Mouse (Mus musculus): ENCODE measurements around the gene Prdx2. TPM values are rescaled to one million over a fixed set of nuclear protein-coding genes. Genes with fewer than 3 reads are reported as not detected.

Prdx2 gene
- total RNA-seq, 2 experiments from 2014 or later = 2,168 to 2,812 TPM

DNA sequence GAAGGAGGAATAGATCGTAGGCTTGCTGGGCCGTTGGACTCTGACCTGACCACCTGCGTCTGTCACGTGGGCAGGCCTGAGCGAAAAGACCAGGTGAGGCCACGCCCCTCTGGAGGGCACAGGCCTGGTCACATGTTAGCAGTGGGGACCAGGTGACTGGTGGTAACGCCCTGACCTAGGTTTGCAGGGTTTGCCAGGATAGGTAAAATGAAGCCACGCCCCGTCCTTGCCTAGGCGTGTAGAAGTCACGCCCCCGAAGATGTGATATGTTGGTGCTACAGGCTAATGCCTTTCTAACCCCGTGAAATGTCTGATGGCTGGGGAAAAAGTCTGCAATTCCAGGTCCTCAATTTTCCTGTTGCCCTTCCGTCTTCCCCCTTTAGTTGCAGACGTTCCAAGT lies 21.4 kb downstream of the Prdx2 start:
- ATAC-seq (replicated peaks; ENCODE audit: low FRiP score, poor library complexity, severe bottlenecking) = peak; percentile 46

DNA sequence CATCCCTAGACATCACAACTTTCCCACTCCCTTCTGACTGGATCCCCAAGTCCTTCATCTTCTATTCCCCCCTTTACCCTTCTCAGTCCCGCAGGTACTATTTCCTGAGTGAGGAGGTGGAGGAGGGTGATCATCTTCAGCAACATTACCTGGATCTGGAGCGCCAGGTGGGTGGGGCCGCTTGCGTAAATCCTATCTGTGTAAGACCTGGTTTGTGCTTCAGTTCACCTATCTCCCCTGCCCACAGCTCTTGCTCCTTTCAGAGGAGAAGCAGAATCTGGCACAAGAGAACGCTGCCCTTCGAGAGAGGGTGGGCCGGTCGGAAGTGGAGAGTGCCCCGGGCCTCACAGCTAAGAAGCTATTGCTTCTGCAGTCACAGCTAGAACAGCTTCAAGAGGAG lies 25.0 kb downstream of the Prdx2 start:
- no peak for ATAC-seq (replicated peaks; ENCODE audit: low FRiP score, poor library complexity, severe bottlenecking)

DNA sequence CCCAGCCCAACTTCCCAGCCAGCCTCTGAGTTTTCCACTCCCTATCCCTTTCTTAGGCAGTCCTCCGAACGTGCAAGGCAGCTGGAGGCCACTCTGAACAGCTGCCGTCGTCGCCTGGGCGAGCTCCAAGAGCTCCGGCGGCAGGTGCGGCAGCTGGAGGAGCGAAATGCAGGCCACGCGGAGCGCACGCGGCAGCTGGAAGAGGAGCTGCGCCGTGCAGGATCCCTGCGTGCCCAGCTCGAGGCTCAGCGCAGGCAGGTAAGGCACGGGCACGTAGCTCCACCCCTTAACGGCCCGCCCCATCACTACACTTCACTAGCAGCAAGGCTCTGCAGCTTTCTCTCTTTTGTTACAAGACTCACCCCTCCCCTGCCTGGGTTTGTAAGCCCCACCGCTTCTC lies 26.3 kb downstream of the Prdx2 start:
- ATAC-seq (replicated peaks; ENCODE audit: low FRiP score, poor library complexity, severe bottlenecking) = no peak

DNA sequence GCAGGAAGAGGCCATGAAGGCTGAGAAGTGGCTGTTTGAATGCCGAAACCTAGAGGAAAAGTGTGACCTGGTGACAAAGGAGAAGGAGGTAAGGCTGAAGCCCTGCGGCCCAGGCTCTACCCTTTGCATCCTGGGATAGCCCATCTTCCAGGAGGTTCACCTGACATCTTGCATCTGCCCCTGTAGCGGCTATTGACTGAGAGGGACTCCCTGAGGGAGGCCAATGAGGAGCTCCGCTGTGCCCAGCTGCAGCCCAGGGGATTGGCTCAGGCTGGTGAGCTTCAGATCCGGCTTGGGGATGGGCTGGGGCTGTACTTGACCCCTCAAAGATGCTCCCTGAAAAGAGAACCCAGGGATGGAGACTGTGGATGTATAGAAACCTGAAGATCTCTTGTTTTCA lies 27.6 kb downstream of the Prdx2 start:
- ATAC-seq (replicated peaks; ENCODE audit: low FRiP score, poor library complexity, severe bottlenecking) = no peak

DNA sequence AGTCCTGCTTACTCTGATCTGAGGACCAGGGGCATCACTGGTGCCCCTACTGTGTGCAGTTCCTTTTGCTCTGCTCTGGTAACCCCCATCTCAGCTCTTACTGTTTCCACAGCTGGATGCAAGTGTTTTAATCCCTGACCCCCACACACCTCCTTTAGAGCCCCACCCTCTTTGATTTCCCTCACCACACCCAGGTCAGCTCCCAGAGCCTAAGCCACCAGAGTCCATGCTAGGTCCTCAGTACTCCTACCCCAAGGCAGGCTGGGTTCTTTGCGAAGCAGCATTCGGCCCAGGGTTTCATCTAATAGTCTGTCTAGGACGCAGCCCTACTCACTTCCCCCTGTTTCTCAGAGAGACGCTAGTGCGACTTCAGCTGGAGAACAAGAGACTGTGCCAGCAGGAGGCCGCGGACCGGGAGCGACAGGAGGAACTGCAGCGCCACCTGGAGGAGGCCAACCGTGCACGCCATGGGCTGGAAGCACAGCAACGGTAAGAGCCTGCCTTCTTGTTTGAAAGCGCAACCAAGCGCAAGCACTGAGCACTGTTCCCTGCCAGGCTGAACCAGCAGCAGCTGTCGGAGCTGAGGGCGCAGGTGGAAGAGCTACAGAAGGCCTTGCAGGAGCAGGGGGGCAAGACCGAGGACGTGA lies 28.4 kb downstream of the Prdx2 start:
- peak; percentile 95 for ATAC-seq (replicated peaks; ENCODE audit: low FRiP score, poor library complexity, severe bottlenecking)

DNA sequence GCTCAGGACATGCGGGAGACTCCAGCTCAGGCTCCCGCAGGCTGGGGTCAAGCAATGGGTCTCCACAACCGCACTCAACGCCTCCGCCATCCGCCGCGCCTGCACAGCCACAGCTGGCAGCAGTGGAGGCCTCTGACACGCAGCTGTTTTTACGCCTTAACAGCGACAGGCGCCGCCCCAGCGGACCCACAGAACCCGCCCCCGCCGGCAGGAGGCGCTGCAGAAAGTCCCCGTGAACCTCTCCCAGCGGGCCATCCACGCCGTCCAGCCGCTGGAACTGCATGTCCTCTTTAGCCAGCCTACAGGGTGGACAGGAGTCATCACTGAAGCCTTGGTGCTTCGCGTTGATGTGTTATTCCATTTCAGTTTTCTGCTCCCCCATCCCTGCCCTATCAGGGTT lies 38.3 kb downstream of the Prdx2 start:
- ATAC-seq (replicated peaks; ENCODE audit: low FRiP score, poor library complexity, severe bottlenecking) = peak; percentile 86

DNA sequence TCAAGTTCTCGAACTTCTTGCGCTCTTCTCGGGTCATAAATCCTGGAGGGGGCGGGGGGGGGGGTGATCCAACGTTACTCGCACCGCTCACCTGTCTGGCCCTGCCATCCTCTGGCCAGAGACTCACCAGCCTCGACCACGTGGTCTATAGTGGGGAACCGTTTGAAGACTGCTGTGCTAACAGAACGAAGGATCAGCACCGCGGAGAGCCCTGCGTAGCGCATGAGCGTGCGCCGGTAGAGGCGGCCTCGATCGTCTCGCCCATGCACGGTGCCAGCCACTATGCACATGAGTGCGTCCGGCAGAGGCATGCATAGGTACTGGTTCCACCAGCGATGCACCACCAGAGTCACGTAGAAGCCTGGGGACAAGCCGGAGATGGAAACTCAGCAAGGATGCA lies 41.9 kb downstream of the Prdx2 start:
- ATAC-seq (replicated peaks; ENCODE audit: low FRiP score, poor library complexity, severe bottlenecking) = no peak

DNA sequence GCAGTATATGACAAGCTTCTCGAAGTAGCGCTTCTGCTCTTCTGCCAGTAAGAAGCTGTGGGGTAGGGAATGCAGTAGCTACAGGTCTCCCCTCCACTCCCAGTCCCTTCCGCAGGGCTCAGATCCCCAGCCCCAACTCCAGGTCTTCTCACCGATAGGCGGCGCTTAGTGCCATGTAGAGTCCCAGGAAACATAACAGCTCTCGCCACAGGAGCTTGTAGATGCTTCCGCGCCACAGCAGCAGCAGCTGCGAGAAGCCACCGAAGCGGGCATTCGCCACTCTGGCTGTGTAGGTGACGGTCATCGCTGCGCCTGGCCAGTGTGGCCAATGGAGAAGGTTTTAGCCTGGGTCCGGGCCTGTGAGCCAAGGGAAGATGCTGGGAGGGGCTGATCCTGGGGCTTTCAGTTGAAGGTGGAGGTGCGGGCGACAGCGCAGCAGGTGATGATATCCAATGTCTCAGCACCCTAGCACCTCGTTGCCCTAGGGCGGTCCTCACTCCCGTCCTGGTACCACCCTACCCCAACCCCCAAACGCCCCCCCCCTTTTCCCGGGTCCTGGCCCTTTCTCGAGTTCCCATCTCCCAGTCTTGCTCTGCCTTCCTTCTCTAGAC lies 43.9 kb downstream of the Prdx2 start:
- peak; percentile 65; the same call in 1 of the 2 replicates for ATAC-seq (replicated peaks; ENCODE audit: low FRiP score, poor library complexity, severe bottlenecking)

DNA sequence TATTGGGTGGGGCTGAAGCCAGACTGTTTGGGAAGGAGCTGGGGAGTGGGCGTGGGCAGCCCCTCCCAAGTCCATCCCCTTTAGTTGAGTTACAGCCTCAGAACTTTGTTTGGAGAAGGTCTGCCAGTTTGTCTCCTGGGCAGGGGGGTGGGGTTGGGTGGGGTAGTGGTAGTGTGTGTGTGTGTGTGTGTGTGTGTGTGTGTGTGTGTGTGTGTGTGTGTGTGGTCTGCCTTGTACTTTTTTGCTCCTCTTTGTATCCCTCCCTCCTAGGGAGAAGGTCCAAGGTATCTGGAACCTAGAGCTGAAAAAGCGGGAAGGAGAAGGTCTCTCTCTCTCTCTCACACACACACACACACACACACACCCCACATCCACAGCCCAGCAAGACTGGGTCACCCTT lies 45.0 kb downstream of the Prdx2 start, which contains the start of gene Best2:
Gene Best2 (minus strand): TSS at position 101 of the 400 bp plus-strand sequence.
- ATAC-seq (replicated peaks; ENCODE audit: low FRiP score, poor library complexity, severe bottlenecking) = no peak

DNA sequence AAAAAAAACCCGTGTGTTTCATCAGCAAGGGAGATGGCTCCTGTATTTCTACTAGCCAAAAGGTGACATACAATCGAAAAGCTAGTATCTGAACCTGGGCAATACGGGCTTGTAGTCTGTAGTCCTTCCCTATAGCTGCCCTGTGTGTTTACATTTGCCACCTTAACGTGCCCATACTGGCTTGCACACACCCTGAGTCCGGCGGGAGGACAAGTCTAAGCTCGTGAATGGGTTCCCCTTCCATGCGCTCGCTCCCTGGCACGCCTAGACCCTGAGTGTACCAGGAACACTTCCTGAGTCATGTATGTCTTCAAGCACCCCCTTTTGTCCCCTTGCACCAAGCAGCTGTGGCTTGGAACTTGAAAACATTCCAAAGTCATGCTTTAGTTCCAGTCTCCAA lies 47.3 kb downstream of the Prdx2 start:
- ATAC-seq (replicated peaks; ENCODE audit: low FRiP score, poor library complexity, severe bottlenecking) = no peak

DNA sequence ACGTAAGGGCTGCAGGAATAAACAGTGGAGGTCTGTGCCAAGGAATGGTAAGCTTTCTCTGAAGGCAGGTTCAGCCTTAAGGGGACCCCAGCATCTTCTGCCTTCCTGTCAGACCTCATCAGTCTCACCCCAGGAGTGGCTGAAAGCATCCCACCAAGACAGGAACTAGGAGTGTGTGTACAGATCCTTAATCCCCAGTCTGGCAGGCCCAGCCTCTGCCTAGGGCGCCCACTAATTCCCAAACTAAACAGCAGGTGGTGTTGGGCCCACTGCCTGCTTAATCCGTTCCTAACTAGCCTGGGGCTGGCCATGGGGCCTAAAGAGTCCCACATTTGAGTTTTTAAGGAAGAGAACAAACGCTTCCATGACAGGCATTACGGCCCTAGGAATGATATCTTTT lies 47.8 kb downstream of the Prdx2 start:
- no peak for ATAC-seq (replicated peaks; ENCODE audit: low FRiP score, poor library complexity, severe bottlenecking)

DNA sequence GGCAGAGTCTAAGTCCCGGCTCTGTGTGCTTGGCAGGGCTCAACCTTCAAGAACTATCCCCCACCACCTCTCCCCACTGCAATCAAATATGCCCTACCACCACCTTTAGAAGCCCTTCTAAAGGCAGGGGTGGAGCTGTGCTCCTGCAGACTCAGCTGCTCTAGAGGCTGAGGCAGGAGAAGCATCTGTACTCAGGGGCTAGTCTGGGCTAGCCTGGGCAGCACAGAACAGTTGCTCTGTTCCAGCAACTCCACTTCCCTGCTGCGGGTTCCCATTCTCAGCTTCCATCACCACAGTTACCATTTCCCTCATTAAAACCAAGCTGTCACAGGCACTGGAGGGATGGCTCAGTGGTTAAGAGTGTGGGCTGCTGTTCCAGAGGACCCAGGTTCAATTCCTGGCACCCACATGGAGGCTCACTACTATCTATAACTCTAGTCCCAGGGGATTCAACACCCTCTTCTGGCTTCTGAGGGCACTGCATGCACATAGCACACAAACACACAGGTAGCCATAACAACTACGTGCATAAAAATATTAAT lies 52.2 kb downstream of the Prdx2 start:
- no peak for ATAC-seq (replicated peaks; ENCODE audit: low FRiP score, poor library complexity, severe bottlenecking)

DNA sequence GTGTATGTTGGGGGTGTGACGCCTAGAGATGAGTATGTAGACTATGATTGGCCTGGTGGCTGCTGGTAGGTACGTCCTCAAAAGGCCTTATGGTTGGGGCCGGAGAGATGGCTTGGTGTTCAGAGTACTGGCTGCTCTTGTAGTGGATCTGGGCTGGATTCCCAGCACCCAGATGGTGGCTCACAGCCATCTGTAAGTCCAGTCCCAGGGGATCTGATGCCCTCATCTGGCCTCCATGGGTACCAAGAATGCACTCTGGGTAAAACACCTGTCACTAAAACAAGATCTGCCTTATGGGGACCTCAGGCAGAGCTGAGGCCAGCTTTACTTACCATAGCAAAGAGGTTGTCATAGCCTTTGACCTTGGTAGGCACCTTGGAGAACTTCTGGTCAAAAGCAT lies 54.5 kb downstream of the Prdx2 start:
- no peak for ATAC-seq (replicated peaks; ENCODE audit: low FRiP score, poor library complexity, severe bottlenecking)

Other genes with a start within 250 kb of the Prdx2 start
- 12.2 and 21.6 TPM in 2 replicates for gene G430095P16Rik, start 246.6 kb upstream of the Prdx2 start, total RNA-seq (2015; ENCODE audit: low replicate concordance)
- 1.1 and 13.2 TPM in 2 replicates for gene G430095P16Rik, start 246.6 kb upstream of the Prdx2 start, total RNA-seq (2017; ENCODE audit: low replicate concordance)
- 53.7 and 76.0 TPM in 2 replicates for gene Nfix, start 169.2 kb upstream of the Prdx2 start, total RNA-seq (2015; ENCODE audit: low replicate concordance)
- 33.6 and 36.8 TPM in 2 replicates for gene Nfix, start 169.2 kb upstream of the Prdx2 start, total RNA-seq (2017; ENCODE audit: low replicate concordance)
- gene Dand5, start 146.8 kb upstream of the Prdx2 start, total RNA-seq (2015; ENCODE audit: low replicate concordance) = 2.5 and 3.8 TPM in 2 replicates
- 5.4 and 6.7 TPM in 2 replicates for gene Dand5, start 146.8 kb upstream of the Prdx2 start, total RNA-seq (2017; ENCODE audit: low replicate concordance)
- gene Gadd45gip1, start 138.1 kb upstream of the Prdx2 start, total RNA-seq (2015; ENCODE audit: low replicate concordance) = 6.7 and 7.6 TPM in 2 replicates
- gene Gadd45gip1, start 138.1 kb upstream of the Prdx2 start, total RNA-seq (2017; ENCODE audit: low replicate concordance) = 11.3 and 16.4 TPM in 2 replicates
- 273 and 355 TPM in 2 replicates for gene Rad23a, start 128.9 kb upstream of the Prdx2 start, total RNA-seq (2015; ENCODE audit: low replicate concordance)
- 296 and 306 TPM in 2 replicates for gene Rad23a, start 128.9 kb upstream of the Prdx2 start, total RNA-seq (2017; ENCODE audit: low replicate concordance)
- 261 and 337 TPM in 2 replicates for gene Calr, start 122.7 kb upstream of the Prdx2 start, total RNA-seq (2015; ENCODE audit: low replicate concordance)
- 660 and 677 TPM in 2 replicates for gene Calr, start 122.7 kb upstream of the Prdx2 start, total RNA-seq (2017; ENCODE audit: low replicate concordance)
- 11.2 and 19.7 TPM in 2 replicates for gene Farsa, start 112.6 kb upstream of the Prdx2 start, total RNA-seq (2015; ENCODE audit: low replicate concordance)
- gene Farsa, start 112.6 kb upstream of the Prdx2 start, total RNA-seq (2017; ENCODE audit: low replicate concordance) = 29.4 and 35.6 TPM in 2 replicates
- gene Syce2, start 97.5 kb upstream of the Prdx2 start, total RNA-seq (2015; ENCODE audit: low replicate concordance) = 65.2 and 133 TPM in 2 replicates
- gene Syce2, start 97.5 kb upstream of the Prdx2 start, total RNA-seq (2017; ENCODE audit: low replicate concordance) = 9.2 and 29.9 TPM in 2 replicates
- 16.9 and 36.9 TPM in 2 replicates for gene Gcdh, start 75.7 kb upstream of the Prdx2 start, total RNA-seq (2015; ENCODE audit: low replicate concordance)
- 22.8 and 26.2 TPM in 2 replicates for gene Gcdh, start 75.7 kb upstream of the Prdx2 start, total RNA-seq (2017; ENCODE audit: low replicate concordance)
- gene Klf1, start 67.7 kb upstream of the Prdx2 start, total RNA-seq (2015; ENCODE audit: low replicate concordance) = 262 and 325 TPM in 2 replicates
- 240 and 399 TPM in 2 replicates for gene Klf1, start 67.7 kb upstream of the Prdx2 start, total RNA-seq (2017; ENCODE audit: low replicate concordance)
- 32.7 and 33.2 TPM in 2 replicates for gene Dnase2a, start 61.0 kb upstream of the Prdx2 start, total RNA-seq (2015; ENCODE audit: low replicate concordance)
- 74.6 and 78.4 TPM in 2 replicates for gene Dnase2a, start 61.0 kb upstream of the Prdx2 start, total RNA-seq (2017; ENCODE audit: low replicate concordance)
- not detected in 2 replicates for gene Mast1, start 32.2 kb upstream of the Prdx2 start, total RNA-seq (2015; ENCODE audit: low replicate concordance)
- not detected in 2 replicates for gene Mast1, start 32.2 kb upstream of the Prdx2 start, total RNA-seq (2017; ENCODE audit: low replicate concordance)
- gene Rtbdn, start 22.6 kb upstream of the Prdx2 start, total RNA-seq (2015; ENCODE audit: low replicate concordance) = not detected in 2 replicates
- not detected in 2 replicates for gene Rtbdn, start 22.6 kb upstream of the Prdx2 start, total RNA-seq (2017; ENCODE audit: low replicate concordance)
- not detected in 2 replicates for gene Gm49661, start 154 bp upstream of the Prdx2 start, total RNA-seq (2015; ENCODE audit: low replicate concordance)
- gene Gm49661, start 154 bp upstream of the Prdx2 start, total RNA-seq (2017; ENCODE audit: low replicate concordance) = not detected in 2 replicates
- 82.6 and 141 TPM in 2 replicates for gene Rnaseh2a, start 180 bp downstream of the Prdx2 start, total RNA-seq (2015; ENCODE audit: low replicate concordance)
- 63.3 and 93.8 TPM in 2 replicates for gene Rnaseh2a, start 180 bp downstream of the Prdx2 start, total RNA-seq (2017; ENCODE audit: low replicate concordance)
- 8.0 and 12.3 TPM in 2 replicates for gene Junb, start 9.1 kb downstream of the Prdx2 start, total RNA-seq (2015; ENCODE audit: low replicate concordance)
- gene Junb, start 9.1 kb downstream of the Prdx2 start, total RNA-seq (2017; ENCODE audit: low replicate concordance) = 10.4 and 15.1 TPM in 2 replicates
- gene Hook2, start 21.0 kb downstream of the Prdx2 start, total RNA-seq (2015; ENCODE audit: low replicate concordance) = 0.42 and 0.72 TPM in 2 replicates
- gene Hook2, start 21.0 kb downstream of the Prdx2 start, total RNA-seq (2017; ENCODE audit: low replicate concordance) = 2.6 and 4.6 TPM in 2 replicates
- gene Best2, start 44.9 kb downstream of the Prdx2 start, total RNA-seq (2015; ENCODE audit: low replicate concordance) = not detected in 2 replicates
- gene Best2, start 44.9 kb downstream of the Prdx2 start, total RNA-seq (2017; ENCODE audit: low replicate concordance) = not detected in 2 replicates
- gene Asna1, start 55.7 kb downstream of the Prdx2 start, total RNA-seq (2015; ENCODE audit: low replicate concordance) = 42.8 and 69.2 TPM in 2 replicates
- 19.0 and 29.3 TPM in 2 replicates for gene Asna1, start 55.7 kb downstream of the Prdx2 start, total RNA-seq (2017; ENCODE audit: low replicate concordance)
- 143 and 183 TPM in 2 replicates for gene Trir, start 57.2 kb downstream of the Prdx2 start, total RNA-seq (2015; ENCODE audit: low replicate concordance)
- gene Trir, start 57.2 kb downstream of the Prdx2 start, total RNA-seq (2017; ENCODE audit: low replicate concordance) = 140 and 476 TPM in 2 replicates
- gene Tnpo2, start 67.3 kb downstream of the Prdx2 start, total RNA-seq (2015; ENCODE audit: low replicate concordance) = 24.9 and 35.6 TPM in 2 replicates
- 31.8 and 40.2 TPM in 2 replicates for gene Tnpo2, start 67.3 kb downstream of the Prdx2 start, total RNA-seq (2017; ENCODE audit: low replicate concordance)
- 4.3 and 10.5 TPM in 2 replicates for gene Fbxw9, start 90.5 kb downstream of the Prdx2 start, total RNA-seq (2015; ENCODE audit: low replicate concordance)
- gene Fbxw9, start 90.5 kb downstream of the Prdx2 start, total RNA-seq (2017; ENCODE audit: low replicate concordance) = 1.4 and 2.8 TPM in 2 replicates
- not detected in 2 replicates for gene Gm5741, start 98.4 kb downstream of the Prdx2 start, total RNA-seq (2015; ENCODE audit: low replicate concordance)
- gene Gm5741, start 98.4 kb downstream of the Prdx2 start, total RNA-seq (2017; ENCODE audit: low replicate concordance) = not detected in 2 replicates
- gene Dhps, start 102.2 kb downstream of the Prdx2 start, total RNA-seq (2015; ENCODE audit: low replicate concordance) = 13.4 and 15.9 TPM in 2 replicates
- gene Dhps, start 102.2 kb downstream of the Prdx2 start, total RNA-seq (2017; ENCODE audit: low replicate concordance) = 3.5 and 4.7 TPM in 2 replicates
- gene Wdr83os, start 111.2 kb downstream of the Prdx2 start, total RNA-seq (2015; ENCODE audit: low replicate concordance) = 37.7 and 66.3 TPM in 2 replicates
- 7.3 and 23.1 TPM in 2 replicates for gene Wdr83os, start 111.2 kb downstream of the Prdx2 start, total RNA-seq (2017; ENCODE audit: low replicate concordance)
- 30.6 and 35.6 TPM in 2 replicates for gene Wdr83, start 111.7 kb downstream of the Prdx2 start, total RNA-seq (2015; ENCODE audit: low replicate concordance)
- gene Wdr83, start 111.7 kb downstream of the Prdx2 start, total RNA-seq (2017; ENCODE audit: low replicate concordance) = 15.8 and 17.6 TPM in 2 replicates
- gene Man2b1, start 113.7 kb downstream of the Prdx2 start, total RNA-seq (2015; ENCODE audit: low replicate concordance) = 19.8 and 34.4 TPM in 2 replicates
- gene Man2b1, start 113.7 kb downstream of the Prdx2 start, total RNA-seq (2017; ENCODE audit: low replicate concordance) = 7.0 and 13.2 TPM in 2 replicates
- gene Zfp791, start 153.5 kb downstream of the Prdx2 start, total RNA-seq (2015; ENCODE audit: low replicate concordance) = not detected in 2 replicates
- not detected in 2 replicates for gene Zfp791, start 153.5 kb downstream of the Prdx2 start, total RNA-seq (2017; ENCODE audit: low replicate concordance)
- gene Cks1brt, start 182.3 kb downstream of the Prdx2 start, total RNA-seq (2015; ENCODE audit: low replicate concordance) = not detected in 2 replicates
- gene Cks1brt, start 182.3 kb downstream of the Prdx2 start, total RNA-seq (2017; ENCODE audit: low replicate concordance) = not detected in 2 replicates

All from erythroid progenitor cell, adult 5-6 weeks (primary cell).